Mouse (Mus musculus): Measurements from ENCODE around the gene Cdh13.

GRCm38 (mm10) chr8:118789649-118790048 lies 506.1 kb downstream of the Cdh13 start:
- no peak for TF ChIP-seq CTCF (IDR thresholded peaks at IDR 0.05; ENCODE audit: control insufficient read depth, insufficient read depth, insufficient read length)
- no peak for TF ChIP-seq MYOD1 (IDR thresholded peaks at IDR 0.05; ENCODE audit: control insufficient read depth, insufficient read length, low read depth)
- no peak for TF ChIP-seq MAX (IDR thresholded peaks at IDR 0.05)
- TF ChIP-seq MYOG (IDR thresholded peaks at IDR 0.05; ENCODE audit: control insufficient read depth, extremely low read depth, insufficient read length) = no peak
